Mouse (Mus musculus) CH12.LX (cell line): ENCODE measurements around the gene Dctn5. TPM values are rescaled to one million over a fixed set of nuclear protein-coding genes. Genes with fewer than 3 reads are reported as not detected.

Source experiments
- DNase-seq: peaks from one replicate; pipeline ENCODE4 v3.0.0-alpha.2; 2013; ENCODE audit errors: extremely low read depth
- H3K27ac ChIP-seq: 2 replicates; pipeline ENCODE4 v1.5.1; 2012; ENCODE audit warnings: low read depth, mild to moderate bottlenecking, control low read depth, moderate library complexity; ENCODE audit not compliant: insufficient read depth
- H3K27me3 ChIP-seq: replicated peaks from 2 replicates; pipeline ENCODE3; 2012; ENCODE audit warnings: inconsistent platforms
- H3K36me3 ChIP-seq, 2 experiments: replicated peaks in 1 of 2; 2 replicates each; pipeline versions ENCODE3 to v1.6.1; 2012; ENCODE audit warnings: inconsistent platforms in 1 of 2, low read length in 1 of 2, mild to moderate bottlenecking in 1 of 2, mixed read lengths in 1 of 2, moderate library complexity in 1 of 2; ENCODE audit not compliant: control insufficient read depth in 1 of 2, insufficient read depth in 1 of 2
- H3K4me1 ChIP-seq, 2 experiments: 2 replicates each; pipeline ENCODE4 v1.6.1; 2012; ENCODE audit warnings: inconsistent platforms in 1 of 2, moderate library complexity in 1 of 2; ENCODE audit not compliant: insufficient read depth in 2 of 2, control insufficient read depth in 1 of 2
- H3K4me2 ChIP-seq: 2 replicates; pipeline ENCODE4 v1.6.1; 2012; ENCODE audit warnings: low read depth, mild to moderate bottlenecking, control low read depth; ENCODE audit not compliant: poor library complexity, insufficient read depth, severe bottlenecking
- H3K4me3 ChIP-seq, 3 experiments: fragments of 150-350 bp in 1 of 3; sonication (generic) in 1 of 3; replicated peaks in 1 of 3; 2 replicates each; pipeline versions ENCODE3 to v1.5.1; 2011 to 2012; ENCODE audit warnings: low read depth in 2 of 3, low read length in 2 of 3, mild to moderate bottlenecking in 2 of 3, moderate library complexity in 2 of 3, control low read depth in 1 of 3, improper control_type of control experiment in 1 of 3, inconsistent platforms in 1 of 3, mixed read lengths in 1 of 3; ENCODE audit not compliant: poor library complexity in 1 of 3
- H3K79me2 ChIP-seq: replicated peaks from 2 replicates; pipeline ENCODE4 v1.6.1; 2012; ENCODE audit warnings: mild to moderate bottlenecking, moderate library complexity; ENCODE audit not compliant: control insufficient read depth, poor library complexity, insufficient read depth, severe bottlenecking; ENCODE audit errors: extremely low read depth
- H3K9ac ChIP-seq: 2 replicates; pipeline ENCODE4 v1.6.1; 2012; ENCODE audit warnings: low read depth, mild to moderate bottlenecking, control low read depth, moderate library complexity; ENCODE audit not compliant: insufficient read depth
- H3K9me3 ChIP-seq: replicated peaks from 2 replicates; pipeline ENCODE3; 2012; ENCODE audit warnings: low read length, inconsistent platforms, mixed read lengths
- CHD1 ChIP-seq: IDR thresholded peaks from 2 replicates; pipeline ENCODE4 v1.6.1; 2012; ENCODE audit warnings: low read depth, low read length, improper control_type of control experiment, inconsistent platforms
- CTCF ChIP-seq, 2 experiments: IDR thresholded peaks in 1 of 2; conservative IDR thresholded peaks in 1 of 2; 2 replicates each; pipeline ENCODE4 v1.5.1; 2011 to 2012; ENCODE audit warnings: low read depth in 2 of 2, low read length in 2 of 2, improper control_type of control experiment in 1 of 2, inconsistent platforms in 1 of 2, mild to moderate bottlenecking in 1 of 2, moderate library complexity in 1 of 2
- ELF1 ChIP-seq: IDR thresholded peaks from 2 replicates; pipeline ENCODE4 v1.6.1; 2014; ENCODE audit warnings: low read depth, mild to moderate bottlenecking, inconsistent platforms, low read length, improper control_type of control experiment
- ETS1 ChIP-seq: conservative IDR thresholded peaks from 2 replicates; pipeline ENCODE4 v1.6.1; 2012; ENCODE audit warnings: low read depth, mild to moderate bottlenecking, inconsistent platforms, low read length, improper control_type of control experiment, moderate library complexity
- HCFC1 ChIP-seq: IDR thresholded peaks from 2 replicates; pipeline ENCODE4 v1.6.1; 2012; ENCODE audit warnings: low read depth, mild to moderate bottlenecking, inconsistent platforms, low read length, improper control_type of control experiment
- POLR2AphosphoS2 ChIP-seq: IDR thresholded peaks from 2 replicates; pipeline ENCODE4 v1.6.1; 2011; ENCODE audit warnings: low read depth, low read length, improper control_type of control experiment
- RAD21 ChIP-seq: IDR thresholded peaks from 2 replicates; pipeline ENCODE4 v1.6.1; 2011; ENCODE audit warnings: low read depth, mild to moderate bottlenecking, low read length, improper control_type of control experiment, moderate library complexity
- RCOR1 ChIP-seq: conservative IDR thresholded peaks from 2 replicates; pipeline ENCODE4 v1.6.1; 2012; ENCODE audit warnings: low read depth, mild to moderate bottlenecking, inconsistent platforms, low read length, improper control_type of control experiment
- SIN3A ChIP-seq: IDR thresholded peaks from 2 replicates; pipeline ENCODE4 v1.6.1; 2012; ENCODE audit warnings: low read length, improper control_type of control experiment, inconsistent platforms
- SMC3 ChIP-seq: IDR thresholded peaks from 2 replicates; pipeline ENCODE4 v1.6.1; 2011; ENCODE audit warnings: low read depth, low read length, improper control_type of control experiment
- TCF12 ChIP-seq: IDR thresholded peaks from 2 replicates; pipeline ENCODE4 v1.6.1; 2014; ENCODE audit warnings: low read depth, mild to moderate bottlenecking, inconsistent platforms, low read length, improper control_type of control experiment
- USF1 ChIP-seq: IDR thresholded peaks from 2 replicates; pipeline ENCODE4 v1.6.1; 2014; ENCODE audit warnings: low read depth, mild to moderate bottlenecking, inconsistent platforms, low read length, improper control_type of control experiment
- ZC3H11A ChIP-seq: IDR thresholded peaks from 2 replicates; pipeline ENCODE4 v1.6.1; 2012; ENCODE audit warnings: low read depth, mild to moderate bottlenecking, inconsistent platforms, low read length, improper control_type of control experiment
- ZNF384 ChIP-seq: IDR thresholded peaks from 2 replicates; pipeline ENCODE4 v1.6.1; 2012; ENCODE audit warnings: low read depth, low read length, improper control_type of control experiment, inconsistent platforms
- dilution Hi-C: fragments of 300-500 bp; cut with MboI; formaldehyde crosslinking; loops from 2 replicates; pipeline ENCODE4 v1.14.3; 2020; ENCODE audit warnings: low sequenced_read_pairs; ENCODE audit not compliant: extremely low pct_unique_long_range_greater_than_20kb, extremely low pct_ligation_motif_present
- in situ Hi-C: fragments of 300-500 bp; cut with MboI; formaldehyde crosslinking; loops from 3 replicates; pipeline ENCODE4 v1.14.3; 2019; ENCODE audit warnings: low sequenced_read_pairs, low pct_ligation_motif_present, low pct_unique_long_range_greater_than_20kb, mixed read lengths
- polyA plus RNA-seq: library from polyadenylated mRNA; unstranded; fragments of >175 nt; gene quantifications from 2 replicates; pipeline ENCODE4 v1.2.1, GENCODE M21; 2012; ENCODE audit warnings: low read depth; ENCODE audit not compliant: insufficient read length
- total RNA-seq, 2 experiments: library from RNA; depleted of rRNA; stranded (reverse); fragments of 300-350 nt in 1 of 2; fragments of >200 nt in 1 of 2; gene quantifications; 2 replicates each; pipeline ENCODE4 v1.2.3; 2012 to 2014

Dctn5 gene
- total and polyA plus RNA-seq, 3 experiments, result 56.5 to 74.7 (median 62.7) TPM

GRCm38 (mm10) chr7:122197306-122197705 lies 64.5 kb downstream of the Dctn5 start:
- Histone ChIP-seq H3K36me3 (no peaks in the 10 kb centered on the region), H3K9ac (no peak overlapping the region), H3K4me2 (no peak overlapping the region), H3K9me3 (peaks cover 16% of the 10 kb centered on the region), H3K4me1 (no peaks in the 10 kb centered on the region), H3K79me2 (no peaks in the 10 kb centered on the region), H3K27ac (no peak overlapping the region), H3K4me3 (no peak overlapping the region), H3K27me3 (no peaks in the 10 kb centered on the region)
- TF ChIP-seq SMC3 (peak; percentile 49), ZNF384 (no peak), HCFC1 (no peak), SIN3A (no peak), CHD1 (no peak), ETS1 (no peak), RAD21 (peak; percentile 40), CTCF (conservative IDR thresholded peaks at IDR 0.05 in 1 of 2, IDR thresholded peaks at IDR 0.05 in 1 of 2; ENCODE audit: low read depth in 2 of 2, low read length in 2 of 2) (peak; percentile 78 to 97), TCF12 (no peak), ZC3H11A (no peak), USF1 (no peak), POLR2AphosphoS2 (no peak), RCOR1 (no peak), ELF1 (no peak)
- dilution Hi-C loops (no loop called here), in situ Hi-C loops (loop anchor here (10.0 to 25.0 kb wide), 2 partner anchors 467 to 715 kb away; no protein-coding TSS in a partner anchor)
- DNase-seq, result peak; percentile 74

Other genes with a start within 250 kb of the Dctn5 start
- 21.8 and 22.4 TPM in 2 replicates for gene Cog7, start 151.3 kb upstream of the Dctn5 start, total RNA-seq (2012; rRNA removed)
- gene Cog7, start 151.3 kb upstream of the Dctn5 start, total RNA-seq (2014; rRNA removed), result 14.1 TPM in 2 replicates
- 19.3 and 22.2 TPM in 2 replicates for gene Cog7, start 151.3 kb upstream of the Dctn5 start, polyA plus RNA-seq
- 26.8 and 29.6 TPM in 2 replicates for gene Gga2, start 111.8 kb upstream of the Dctn5 start, total RNA-seq (2012; rRNA removed)
- gene Gga2, start 111.8 kb upstream of the Dctn5 start, total RNA-seq (2014; rRNA removed), result 24.1 and 27.4 TPM in 2 replicates
- gene Gga2, start 111.8 kb upstream of the Dctn5 start, polyA plus RNA-seq, result 79.0 and 79.2 TPM in 2 replicates
- 26.9 and 38.9 TPM in 2 replicates for gene Ubfd1, start 65.9 kb upstream of the Dctn5 start, total RNA-seq (2012; rRNA removed)
- 48.7 and 51.8 TPM in 2 replicates for gene Ubfd1, start 65.9 kb upstream of the Dctn5 start, total RNA-seq (2014; rRNA removed)
- gene Ubfd1, start 65.9 kb upstream of the Dctn5 start, polyA plus RNA-seq, result 36.5 and 49.5 TPM in 2 replicates
- gene Ears2, start 65.8 kb upstream of the Dctn5 start, total RNA-seq (2012; rRNA removed), result 11.2 and 14.3 TPM in 2 replicates
- 11.8 and 13.2 TPM in 2 replicates for gene Ears2, start 65.8 kb upstream of the Dctn5 start, total RNA-seq (2014; rRNA removed)
- gene Ears2, start 65.8 kb upstream of the Dctn5 start, polyA plus RNA-seq, result 10.6 and 11.7 TPM in 2 replicates
- gene Ndufab1, start 31.2 kb upstream of the Dctn5 start, total RNA-seq (2012; rRNA removed), result 156 and 162 TPM in 2 replicates
- gene Ndufab1, start 31.2 kb upstream of the Dctn5 start, total RNA-seq (2014; rRNA removed), result 248 and 268 TPM in 2 replicates
- 302 and 366 TPM in 2 replicates for gene Ndufab1, start 31.2 kb upstream of the Dctn5 start, polyA plus RNA-seq
- gene Palb2, start 56 bp upstream of the Dctn5 start, total RNA-seq (2012; rRNA removed), result 11.7 and 14.4 TPM in 2 replicates
- gene Palb2, start 56 bp upstream of the Dctn5 start, total RNA-seq (2014; rRNA removed), result 13.6 and 14.0 TPM in 2 replicates
- gene Palb2, start 56 bp upstream of the Dctn5 start, polyA plus RNA-seq, result 14.6 and 17.5 TPM in 2 replicates
- 44.4 and 53.4 TPM in 2 replicates for gene Plk1, start 26.4 kb downstream of the Dctn5 start, total RNA-seq (2012; rRNA removed)
- 29.3 and 30.4 TPM in 2 replicates for gene Plk1, start 26.4 kb downstream of the Dctn5 start, total RNA-seq (2014; rRNA removed)
- 129 and 144 TPM in 2 replicates for gene Plk1, start 26.4 kb downstream of the Dctn5 start, polyA plus RNA-seq
- not detected in 2 replicates for gene Ern2, start 53.2 kb downstream of the Dctn5 start, total RNA-seq (2012; rRNA removed)
- not detected in 2 replicates for gene Ern2, start 53.2 kb downstream of the Dctn5 start, total RNA-seq (2014; rRNA removed)
- not detected in 2 replicates for gene Ern2, start 53.2 kb downstream of the Dctn5 start, polyA plus RNA-seq
- not detected in 2 replicates for gene Chp2, start 86.5 kb downstream of the Dctn5 start, total RNA-seq (2012; rRNA removed)
- not detected in 2 replicates for gene Chp2, start 86.5 kb downstream of the Dctn5 start, total RNA-seq (2014; rRNA removed)
- gene Chp2, start 86.5 kb downstream of the Dctn5 start, polyA plus RNA-seq, result not detected in 2 replicates
- 270 and 337 TPM in 2 replicates for gene Prkcb, start 155.7 kb downstream of the Dctn5 start, total RNA-seq (2012; rRNA removed)
- gene Prkcb, start 155.7 kb downstream of the Dctn5 start, total RNA-seq (2014; rRNA removed), result 289 and 323 TPM in 2 replicates
- 381 and 463 TPM in 2 replicates for gene Prkcb, start 155.7 kb downstream of the Dctn5 start, polyA plus RNA-seq